Mouse (Mus musculus): ENCODE data around the gene Olfr1493-ps1.

The Olfr1493-ps1 gene

DNA sequence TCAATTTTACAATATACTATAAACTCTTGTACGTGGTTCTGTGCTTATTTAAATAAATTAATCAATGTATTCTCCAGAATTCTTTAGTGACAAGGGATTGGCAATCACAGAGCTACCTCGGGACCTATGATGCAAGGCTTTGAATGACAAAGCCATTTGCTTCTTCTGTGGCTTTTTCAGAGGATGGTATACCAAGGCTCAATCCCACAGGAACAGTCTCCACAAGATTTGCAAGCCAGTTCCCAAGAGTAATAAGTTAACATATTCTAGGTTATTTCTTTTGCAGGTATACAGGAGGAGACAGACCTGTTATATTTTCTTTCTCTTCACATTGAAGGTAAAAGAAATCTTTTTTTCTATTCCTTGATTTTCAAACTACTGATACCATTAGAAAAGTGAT, at the start of gene Olfr1493-ps1:
Gene Olfr1493-ps1 (plus strand): TSS at position 301 of the 400 bp plus-strand sequence.
- no peak for DNase-seq (ENCODE audit: inconsistent age in 2 of 2, low spot score in 1 of 2)

DNA sequence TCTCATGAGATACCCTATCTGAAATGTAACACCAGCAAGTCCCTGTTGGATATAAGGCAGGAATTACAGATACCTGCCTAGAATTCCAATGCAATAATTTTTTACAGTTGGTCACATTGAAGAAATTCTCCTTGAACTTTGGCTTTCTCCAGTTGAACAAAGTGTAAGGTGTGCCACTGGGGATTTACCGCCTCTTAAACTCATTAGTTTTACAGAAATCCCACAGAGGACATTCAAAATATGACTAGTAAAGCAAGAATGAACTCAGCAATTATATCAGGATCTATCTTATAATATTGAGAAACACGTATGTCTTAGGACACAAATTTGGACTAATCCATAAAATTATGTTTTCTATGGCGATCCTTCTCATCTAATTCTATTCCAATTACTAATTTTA, 26.1 kb upstream of the Olfr1493-ps1 start, which contains the start of gene Olfr1491:
Gene Olfr1491 (plus strand): TSS at position 301 of the 400 bp plus-strand sequence.
- no peak for DNase-seq (ENCODE audit: inconsistent age in 2 of 2, low spot score in 1 of 2)

DNA sequence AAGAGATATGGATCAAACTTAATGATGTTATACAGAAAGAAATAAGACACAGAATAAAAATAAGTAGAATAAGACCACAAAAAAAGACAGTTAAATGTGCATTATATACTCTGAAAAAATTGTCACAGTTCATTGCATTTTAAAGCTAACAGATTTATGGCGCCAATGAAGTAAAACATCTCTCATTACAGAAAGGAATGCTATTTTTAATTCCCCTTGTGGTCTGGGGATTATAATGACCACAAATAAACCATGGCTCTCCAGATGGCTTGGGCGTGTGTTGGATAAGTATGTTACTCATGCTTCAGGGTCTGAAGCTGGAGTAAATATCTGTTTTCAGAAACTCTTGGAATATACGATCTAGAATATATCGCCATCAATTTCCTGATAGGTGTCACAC, 16.4 kb downstream of the Olfr1493-ps1 start, which contains the start of gene Olfr1494:
Gene Olfr1494 (plus strand): TSS at position 301 of the 400 bp plus-strand sequence.
- DNase-seq (ENCODE audit: inconsistent age in 2 of 2, low spot score in 1 of 2): no peak

DNA sequence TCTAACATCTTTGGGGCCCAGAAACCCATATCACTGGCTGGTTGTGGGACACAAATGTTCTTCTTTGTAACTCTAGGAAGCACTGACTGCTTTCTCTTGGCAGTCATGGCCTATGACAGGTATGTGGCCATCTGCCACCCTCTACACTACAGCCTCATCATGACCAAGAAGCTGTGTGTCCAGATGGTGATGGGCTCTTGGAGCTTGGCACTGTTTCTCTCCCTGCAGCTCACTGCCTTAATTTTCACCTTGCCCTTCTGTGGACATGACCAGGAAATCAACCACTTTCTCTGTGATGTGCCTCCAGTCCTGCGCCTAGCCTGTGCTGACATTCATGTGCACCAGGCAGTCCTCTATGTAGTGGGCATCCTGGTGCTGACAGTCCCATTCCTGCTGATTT, 26.3 kb downstream of the Olfr1493-ps1 start:
- DNase-seq (ENCODE audit: inconsistent age in 2 of 2, low spot score in 1 of 2): no peak

DNA sequence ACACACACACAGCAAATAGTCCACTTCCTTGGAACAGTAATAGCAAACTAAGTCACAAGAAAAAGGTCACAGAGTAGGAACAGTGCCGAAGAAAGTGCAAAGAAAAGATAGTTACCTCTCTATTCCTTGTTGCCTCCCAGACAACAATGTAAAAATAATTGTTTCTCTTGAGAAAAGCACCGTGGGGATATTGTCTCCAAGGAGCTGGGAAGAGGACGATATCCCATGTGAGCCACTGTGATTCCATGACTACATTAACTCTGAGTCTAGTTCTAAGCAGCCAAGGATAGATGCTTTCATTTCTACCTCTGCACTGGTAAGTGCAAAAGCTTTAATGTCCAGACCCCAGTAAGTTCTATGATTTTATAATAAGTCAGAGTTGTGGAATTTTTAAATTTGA, 41.2 kb downstream of the Olfr1493-ps1 start, which contains the start of gene Olfr1495:
Gene Olfr1495 (plus strand): TSS at position 301 of the 400 bp plus-strand sequence.
- no peak for DNase-seq (ENCODE audit: inconsistent age in 2 of 2, low spot score in 1 of 2)

DNA sequence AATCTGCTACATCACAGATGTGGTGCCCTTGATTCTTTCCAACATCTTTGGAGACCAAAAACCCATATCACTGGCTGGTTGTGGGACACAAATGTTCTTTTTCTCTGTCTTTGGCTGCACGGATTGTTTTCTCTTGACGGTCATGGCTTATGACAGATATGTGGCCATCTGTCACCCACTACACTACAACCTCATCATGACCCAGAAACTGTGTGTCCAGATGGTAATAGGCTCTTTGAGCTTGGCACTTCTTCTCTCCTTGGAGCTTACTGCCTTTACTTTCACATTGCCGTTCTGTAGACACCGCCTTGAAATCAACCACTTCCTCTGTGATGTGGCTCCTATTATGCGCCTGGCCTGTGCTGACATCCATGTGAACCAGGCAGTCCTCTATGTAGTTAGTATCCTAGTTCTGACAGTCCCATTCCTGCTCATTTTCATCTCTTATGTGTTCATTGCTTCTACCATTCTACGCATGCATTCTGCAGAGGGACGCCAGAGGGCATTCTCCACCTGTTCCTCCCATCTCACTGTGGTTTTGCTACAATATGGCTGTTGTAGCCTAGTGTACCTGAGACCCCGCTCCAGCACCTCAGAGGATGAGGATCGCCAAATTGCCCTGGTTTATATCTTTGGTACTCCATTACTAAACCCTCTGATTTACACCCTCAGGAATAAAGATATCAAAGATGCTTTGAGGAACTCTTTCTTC, 45.6 kb downstream of the Olfr1493-ps1 start:
- no peak for DNase-seq (ENCODE audit: inconsistent age in 2 of 2, low spot score in 1 of 2)

DNA sequence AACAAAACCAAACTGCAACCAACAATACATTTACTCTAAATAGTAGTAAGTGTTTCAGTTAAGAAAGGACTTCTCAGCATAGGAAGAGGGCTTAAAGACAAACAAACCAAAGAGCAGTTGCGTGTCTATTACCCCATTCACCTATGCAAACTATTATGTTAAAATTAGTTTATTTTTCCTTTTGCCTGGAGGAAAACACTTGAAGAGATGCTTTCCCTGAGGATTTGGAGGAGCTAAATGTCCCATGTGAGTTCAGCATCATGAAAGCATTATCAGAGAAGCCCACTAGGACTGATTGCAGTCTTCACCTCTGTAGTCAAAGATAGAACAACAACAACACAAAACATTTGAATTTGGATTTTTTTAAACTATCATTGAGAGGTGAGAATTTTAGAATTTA, 54.5 kb downstream of the Olfr1493-ps1 start, which contains the start of gene Olfr1496:
Gene Olfr1496 (plus strand): TSS at position 301 of the 400 bp plus-strand sequence.
- no peak for DNase-seq (ENCODE audit: inconsistent age in 2 of 2, low spot score in 1 of 2)
